Mouse (Mus musculus) limb, embryonic 11.5 days (tissue): ENCODE measurements around the gene Prr3. TPM values are rescaled to one million over a fixed set of nuclear protein-coding genes. Genes with fewer than 3 reads are reported as not detected.
"Not testable (repeated sequence)": the region's sequence is repeated elsewhere in the genome, so short reads cannot be mapped to it uniquely, and the experiment has no call there.

Source experiments
- ATAC-seq: fragments of 200-750 bp; cut with Nextera tagmentation; 2 replicates; pipeline ENCODE4 v1.8.0; 2017; ENCODE audit warnings: low read depth; ENCODE audit not compliant: insufficient number of reproducible peaks, low FRiP score, low TSS enrichment
- DNase-seq: peaks from one replicate; pipeline ENCODE4 v3.0.0-alpha.2; 2015; ENCODE audit warnings: low spot score
- H3K27ac ChIP-seq: fragments of 300-500 bp; sonication (generic); replicated peaks from 2 replicates; pipeline ENCODE4 v1.5.1; 2014; ENCODE audit warnings: low read depth, mild to moderate bottlenecking, low read length
- H3K27me3 ChIP-seq: fragments of 300-500 bp; sonication (generic); 2 replicates; pipeline ENCODE4 v1.6.1; 2014; ENCODE audit warnings: mild to moderate bottlenecking, low read length, mixed read lengths; ENCODE audit not compliant: control insufficient read depth, insufficient read depth
- H3K36me3 ChIP-seq: fragments of 300-500 bp; sonication (generic); 2 replicates; pipeline ENCODE4 v1.6.1; 2014; ENCODE audit warnings: mild to moderate bottlenecking, low read length, moderate library complexity, mixed read lengths; ENCODE audit not compliant: control insufficient read depth, insufficient read depth
- H3K4me1 ChIP-seq: fragments of 300-500 bp; sonication (generic); 2 replicates; pipeline ENCODE4 v1.6.1; 2014; ENCODE audit warnings: low read length, mixed read lengths; ENCODE audit not compliant: control insufficient read depth, insufficient read depth
- H3K4me2 ChIP-seq: fragments of 300-500 bp; sonication (generic); 2 replicates; pipeline ENCODE4 v1.6.1; 2014; ENCODE audit warnings: low read depth, mild to moderate bottlenecking, moderate library complexity; ENCODE audit not compliant: severe bottlenecking
- H3K4me3 ChIP-seq: fragments of 300-500 bp; sonication (generic); 2 replicates; pipeline ENCODE4 v1.5.1; 2014; ENCODE audit warnings: low read depth, low read length
- H3K9ac ChIP-seq: fragments of 300-500 bp; sonication (generic); 2 replicates; pipeline ENCODE4 v1.6.1; 2014; ENCODE audit warnings: mild to moderate bottlenecking, low read length
- H3K9me3 ChIP-seq: fragments of 300-500 bp; sonication (generic); 2 replicates; pipeline ENCODE4 v1.6.1; 2016; ENCODE audit warnings: low read length; ENCODE audit not compliant: control insufficient read depth
- WGBS: fragments of 180-500 bp; shearing (Covaris S2); extraction: QIAGEN DNeasy Blood & Tissue Kit; methylation state at CpG from one replicate; pipeline ENCODE4 v1.1.7; 2014; 5-methylcytosine and 5-hydroxymethylcytosine counted together
- polyA plus RNA-seq: library from polyadenylated mRNA; unstranded; fragments of >200 nt; fragmentation: Nextera tagmentation; extraction: Ambion mirVana; gene quantifications from 2 replicates; pipeline ENCODE4 v1.2.1, GENCODE M21; 2014

Gene Prr3
- polyA plus RNA-seq, 1 experiment from 2014 or later, result 41.7 TPM

- Histone ChIP-seq H3K27me3 (no peaks in the 10 kb centered on the region), H3K9ac (no peak overlapping the region), H3K27ac (no peak overlapping the region), H3K9me3 (no peaks in the 10 kb centered on the region), H3K4me2 (no peak overlapping the region), H3K4me3 (no peak overlapping the region), H3K4me1 (no peaks in the 10 kb centered on the region), H3K36me3 (no peaks in the 10 kb centered on the region)
- ATAC-seq, result no peak
- 51% methylated on average over 2 of the region's 2 CpGs for WGBS
- no peak for DNase-seq
These were observed 40.9 kb downstream of the Prr3 start for GRCm38 (mm10) chr17:35939108-35939507.

GRCm38 (mm10) chr17:35937700-35938348 lies 42.2 kb downstream of the Prr3 start:
- Histone ChIP-seq H3K4me2 (no peak overlapping the region), H3K4me1 (no peaks in the 10 kb centered on the region), H3K27me3 (no peaks in the 10 kb centered on the region), H3K9ac (no peak overlapping the region), H3K4me3 (no peak overlapping the region), H3K9me3 (no peaks in the 10 kb centered on the region), H3K27ac (no peak overlapping the region), H3K36me3 (no peaks in the 10 kb centered on the region)
- peak; percentile 56 for DNase-seq
- ATAC-seq, result 0 out of 2 replicates have a peak, but pooled peaks have one; percentile 62
- WGBS, result 49% methylated on average over 2 of the region's 2 CpGs

DNA sequence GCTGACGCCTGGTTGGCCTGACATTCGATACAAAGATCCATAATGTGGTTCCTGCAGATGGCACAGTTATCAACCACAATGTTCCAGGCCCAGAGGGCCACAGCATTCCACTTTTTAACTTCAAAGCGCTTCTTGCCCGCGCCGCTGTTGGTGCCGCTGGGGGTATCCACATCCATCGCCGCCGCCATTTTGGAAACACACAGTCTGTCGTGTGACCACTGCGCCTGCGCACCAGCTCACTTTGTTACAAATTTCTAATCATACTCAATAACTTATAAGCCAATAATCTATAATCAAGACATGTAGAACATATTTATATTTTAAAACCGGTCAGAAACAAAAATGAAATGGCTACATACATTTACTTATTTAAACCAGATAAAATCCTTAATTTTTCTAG lies 44.3 kb downstream of the Prr3 start:
- not testable (repeated sequence) for H3K4me3 ChIP-seq, H3K36me3 ChIP-seq, H3K27ac ChIP-seq, H3K4me2 ChIP-seq, DNase-seq, H3K4me1 ChIP-seq, H3K9me3 ChIP-seq, ATAC-seq, H3K9ac ChIP-seq, H3K27me3 ChIP-seq
- WGBS, result 87% methylated on average over 14 of the region's 14 CpGs

DNA sequence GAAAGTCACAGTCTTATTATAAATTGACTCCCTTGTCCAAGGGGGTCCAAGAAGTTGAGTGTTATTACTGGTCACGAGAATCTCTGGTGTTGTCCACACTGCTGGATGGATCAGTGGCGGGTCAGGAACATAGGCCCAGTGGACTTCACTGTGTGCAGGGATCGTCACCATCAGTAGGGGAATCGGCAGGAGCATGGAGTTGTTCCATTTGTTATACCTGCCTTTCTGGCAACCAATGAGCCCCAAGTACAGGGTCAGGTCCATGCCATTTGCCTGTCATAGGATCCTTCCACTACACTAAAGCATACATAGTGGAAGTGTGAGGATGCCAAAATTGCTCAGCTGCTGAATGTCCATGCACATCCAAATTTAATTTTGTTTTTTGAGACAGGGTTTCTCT lies 47.4 kb downstream of the Prr3 start:
- H3K9ac ChIP-seq, result no peak overlapping the region
- H3K4me3 ChIP-seq, result no peak overlapping the region
- H3K4me2 ChIP-seq, result no peak overlapping the region
- ATAC-seq (no peak), DNase-seq (no peak)
- no peaks in the 10 kb centered on the region for H3K9me3 ChIP-seq
- H3K36me3 ChIP-seq, result peaks cover 23% of the 10 kb centered on the region
- H3K27ac ChIP-seq, result no peak overlapping the region
- WGBS, result 91% methylated on average over 4 of the region's 4 CpGs
- no peaks in the 10 kb centered on the region for H3K27me3 ChIP-seq
- H3K4me1 ChIP-seq, result no peaks in the 10 kb centered on the region

DNA sequence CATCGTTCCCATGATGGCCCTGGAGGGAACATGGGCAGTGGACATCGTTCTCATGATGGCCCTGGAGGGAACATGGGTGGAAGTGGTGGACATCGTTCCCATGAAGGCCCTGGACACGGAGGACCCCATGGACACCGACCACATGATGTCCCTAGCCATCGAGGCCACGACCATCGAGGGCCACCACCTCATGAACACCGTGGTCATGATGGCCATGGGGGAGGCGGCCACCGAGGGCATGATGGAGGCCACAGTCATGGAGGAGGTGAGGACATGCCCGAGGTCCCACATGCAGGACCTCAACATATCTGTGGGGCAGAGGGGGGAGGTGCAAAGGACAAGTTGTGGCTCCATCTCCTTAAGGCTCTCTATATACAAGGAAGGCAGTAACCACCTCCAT lies 49.4 kb downstream of the Prr3 start:
- Histone ChIP-seq H3K4me2 (no peak overlapping the region), H3K4me3 (no peak overlapping the region), H3K9ac (no peak overlapping the region), H3K27me3 (no peaks in the 10 kb centered on the region), H3K9me3 (no peaks in the 10 kb centered on the region), H3K27ac (no peak overlapping the region), H3K4me1 (no peaks in the 10 kb centered on the region), H3K36me3 (peaks cover 30% of the 10 kb centered on the region)
- no peak for DNase-seq
- WGBS, result 92% methylated on average over 12 of the region's 12 CpGs
- no peak for ATAC-seq

DNA sequence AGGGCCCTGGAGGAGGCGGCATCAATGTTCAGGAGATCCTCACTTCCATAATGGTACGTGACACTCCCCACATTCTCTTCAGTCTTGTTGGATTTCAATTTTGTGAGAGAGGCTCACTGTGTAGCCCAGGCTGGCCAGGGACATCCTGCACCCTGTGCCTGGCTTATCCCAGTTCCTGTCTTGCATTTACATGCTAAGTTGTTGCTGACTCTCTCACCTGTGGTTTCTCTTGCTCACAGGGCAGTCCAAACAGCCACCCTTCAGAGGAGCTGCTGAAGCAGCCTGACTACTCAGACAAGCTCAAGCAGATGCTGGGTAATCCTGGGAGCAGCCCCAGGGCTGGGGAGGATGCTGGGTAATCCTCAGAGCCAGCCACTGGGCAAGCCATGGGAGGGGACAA lies 50.5 kb downstream of the Prr3 start:
- Histone ChIP-seq H3K36me3 (peaks cover 33% of the 10 kb centered on the region), H3K27ac (no peak overlapping the region), H3K27me3 (no peaks in the 10 kb centered on the region), H3K9ac (no peak overlapping the region), H3K4me3 (no peak overlapping the region), H3K4me1 (no peaks in the 10 kb centered on the region), H3K4me2 (no peak overlapping the region), H3K9me3 (no peaks in the 10 kb centered on the region)
- WGBS, result 100% methylated on average over 2 of the region's 2 CpGs
- DNase-seq (no peak), ATAC-seq (no peak)

DNA sequence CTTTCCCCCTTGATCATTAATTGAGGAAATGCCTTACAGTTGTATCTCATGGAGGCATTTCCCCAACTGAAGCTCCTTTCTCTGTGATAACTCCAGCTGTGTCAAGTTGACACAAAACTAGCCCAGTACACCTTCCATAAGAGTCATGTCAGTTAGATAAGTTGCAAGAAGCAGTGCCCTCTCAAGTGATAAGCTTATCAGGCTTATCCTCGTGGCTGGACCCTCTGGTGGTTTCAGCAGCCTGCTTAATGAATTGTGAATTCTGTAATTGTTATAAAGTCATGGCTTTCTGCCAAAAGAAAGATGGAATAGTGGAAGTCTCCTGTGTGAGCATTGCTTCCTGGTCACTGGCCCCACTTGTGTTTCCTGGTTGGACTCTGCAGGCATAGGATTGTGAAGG lies 52.6 kb downstream of the Prr3 start:
- ATAC-seq (no peak), DNase-seq (no peak)
- 89% methylated on average over 1 of the region's 1 CpGs for WGBS
- Histone ChIP-seq H3K9ac (no peak overlapping the region), H3K27me3 (no peaks in the 10 kb centered on the region), H3K9me3 (no peaks in the 10 kb centered on the region), H3K4me2 (no peak overlapping the region), H3K27ac (no peak overlapping the region), H3K4me3 (no peak overlapping the region), H3K4me1 (no peaks in the 10 kb centered on the region), H3K36me3 (peaks cover 39% of the 10 kb centered on the region)

DNA sequence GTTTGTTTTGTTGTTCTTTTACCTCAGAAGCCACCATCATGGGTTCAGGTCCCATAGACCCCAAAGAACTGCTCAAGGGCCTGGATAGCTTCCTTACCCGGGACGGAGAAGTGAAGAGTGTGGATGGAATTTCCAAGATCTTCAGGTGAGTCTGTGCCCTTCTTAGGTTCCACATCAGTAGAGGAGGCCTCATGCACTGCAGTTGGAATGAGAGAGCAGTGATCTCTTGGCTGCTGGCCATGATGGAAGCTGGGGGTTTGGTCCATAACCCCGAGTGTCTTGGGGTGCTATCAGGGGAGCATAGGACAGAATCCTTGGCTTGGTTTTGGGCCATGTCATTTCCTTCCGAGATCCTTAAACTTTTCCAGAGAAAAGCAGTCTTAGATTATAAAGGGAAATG lies 56.8 kb downstream of the Prr3 start:
- DNase-seq (no peak), ATAC-seq (no peak)
- Histone ChIP-seq H3K9me3 (no peaks in the 10 kb centered on the region), H3K27ac (no peak overlapping the region), H3K4me3 (no peak overlapping the region), H3K4me1 (0 out of 2 replicates have a peak, but pooled peaks cover 4% of the 10 kb centered on the region), H3K4me2 (no peak overlapping the region), H3K9ac (no peak overlapping the region), H3K27me3 (no peaks in the 10 kb centered on the region), H3K36me3 (peaks cover 23% of the 10 kb centered on the region)
- WGBS, result 93% methylated on average over 4 of the region's 4 CpGs

DNA sequence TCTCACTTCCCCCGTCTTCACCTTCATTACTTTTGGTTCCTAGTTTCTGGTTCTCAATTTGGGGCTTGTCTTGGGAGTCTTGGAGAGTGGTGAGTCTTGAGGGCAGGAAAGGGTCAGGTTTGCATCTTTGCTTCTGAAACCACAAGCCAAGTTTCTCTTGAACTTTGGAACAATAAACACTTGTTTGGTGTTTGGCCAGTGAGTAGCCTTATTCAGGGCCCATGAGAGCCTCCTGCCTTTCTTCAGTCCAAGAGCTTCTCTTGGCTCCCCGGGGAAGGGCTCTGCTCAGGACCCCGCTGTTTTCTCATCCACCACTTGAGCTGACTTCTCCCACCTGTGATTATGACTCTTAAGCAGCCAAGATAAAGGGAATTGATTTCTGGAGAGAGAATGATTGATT lies 57.5 kb downstream of the Prr3 start:
- peaks cover 15% of the 10 kb centered on the region for H3K36me3 ChIP-seq
- H3K4me3 ChIP-seq, result no peak overlapping the region
- H3K4me2 ChIP-seq, result no peak overlapping the region
- ATAC-seq (no peak), DNase-seq (no peak)
- H3K9ac ChIP-seq, result no peak overlapping the region
- WGBS, result 93% methylated on average over 3 of the region's 3 CpGs
- 0 out of 2 replicates have a peak, but pooled peaks cover 4% of the 10 kb centered on the region for H3K4me1 ChIP-seq
- no peaks in the 10 kb centered on the region for H3K27me3 ChIP-seq
- H3K27ac ChIP-seq, result no peak overlapping the region
- H3K9me3 ChIP-seq, result no peaks in the 10 kb centered on the region
